Comparison of ENCODE assay signal across 8 mouse cellular contexts in genomic region chr13:41359330-41360215, GRCm38 (mm10).
DNase-seq lines count a peak whose midpoint lies in the region; ATAC-seq and TF ChIP-seq lines count a peak whose summit lies in the region.

No protein-coding gene starts in this region.

- peak overlapping the region; percentile 60 for H3K4me3 ChIP-seq in kidney, postnatal 0 days (replicated peaks; ENCODE audit: low read depth, low read length)
- H3K4me3 ChIP-seq in midbrain, embryonic 16.5 days (ENCODE audit: low read depth, low read length) = peak overlapping the region; percentile 65

- ATAC-seq in kidney, postnatal 0 days (replicated peaks; ENCODE audit: low FRiP score, low read depth) = peak; percentile 10; the same call in 1 of the 2 replicates
- peak; percentile 26 for ATAC-seq in inflammation-experienced regulatory T-cells, adult 6 months
- ATAC-seq in midbrain, embryonic 16.5 days = peak; percentile 36; the same call in 1 of the 2 replicates

- 4% methylated on average over 16 of the region's 16 CpGs for WGBS in kidney, postnatal 0 days
- WGBS in midbrain, embryonic 16.5 days = 1% methylated on average over 16 of the region's 16 CpGs

- peak overlapping the region; percentile 71 for H3K4me2 ChIP-seq in kidney, postnatal 0 days (ENCODE audit: low read length)
- H3K4me2 ChIP-seq in midbrain, embryonic 16.5 days (ENCODE audit: low read length) = peak overlapping the region; percentile 80

- H3K27ac ChIP-seq in kidney, postnatal 0 days = peak overlapping the region; percentile 90; the same call in 1 of the 2 replicates
- H3K27ac ChIP-seq in midbrain, embryonic 16.5 days (ENCODE audit: low read length) = peak overlapping the region; percentile 91

- H3K27me3 ChIP-seq in kidney, postnatal 0 days (ENCODE audit: insufficient read depth, low read length) = no peaks in the 10 kb centered on the region
- H3K27me3 ChIP-seq in midbrain, embryonic 16.5 days (ENCODE audit: control insufficient read depth, insufficient read depth, low read depth, low read length) = no peaks in the 10 kb centered on the region

- H3K36me3 ChIP-seq in kidney, postnatal 0 days (ENCODE audit: insufficient read depth, low read length) = no peaks in the 10 kb centered on the region
- H3K36me3 ChIP-seq in midbrain, embryonic 16.5 days (ENCODE audit: control insufficient read depth, insufficient read depth, low read length) = no peaks in the 10 kb centered on the region

- no peak for TF ChIP-seq CTCF in kidney, postnatal 0 days (IDR thresholded peaks at IDR 0.05; ENCODE audit: low read depth)

- 0 out of 2 replicates have a peak overlapping the region, but pooled peaks have one; percentile 23 for H3K9ac ChIP-seq in kidney, postnatal 0 days (ENCODE audit: low read depth, low read length)
- H3K9ac ChIP-seq in midbrain, embryonic 16.5 days (ENCODE audit: low read depth, low read length) = peak overlapping the region; percentile 33; the same call in 1 of the 2 replicates

- peaks cover 20% of the 10 kb centered on the region; the same call in 1 of the 2 replicates for H3K4me1 ChIP-seq in kidney, postnatal 0 days (replicated peaks; ENCODE audit: insufficient read depth, low read length)
- peaks cover 24% of the 10 kb centered on the region for H3K4me1 ChIP-seq in midbrain, embryonic 16.5 days (ENCODE audit: control insufficient read depth, insufficient read depth, low read length)

- no peaks in the 10 kb centered on the region for H3K9me3 ChIP-seq in kidney, postnatal 0 days (replicated peaks; ENCODE audit: low read length)
- no peaks in the 10 kb centered on the region for H3K9me3 ChIP-seq in midbrain, embryonic 16.5 days (replicated peaks; ENCODE audit: control insufficient read depth, low read length, poor library complexity, severe bottlenecking)

- DNase-seq in kidney, postnatal 0 days (ENCODE audit: low spot score) = no peak
- no peak for DNase-seq in kidney, adult 8-10 months
- peak; percentile 79 for DNase-seq in embryo, embryonic 10.5 days (ENCODE audit: low spot score)
- DNase-seq in cerebellum, postnatal 36 days = no peak
- no peak for DNase-seq in adrenal gland, postnatal 4 days (ENCODE audit: low spot score in 2 of 2)
- no peak for DNase-seq in spleen, adult 12 weeks (ENCODE audit: low spot score)
